Mouse (Mus musculus) lung, postnatal 0 days (tissue): ENCODE measurements around the gene Ryk.

ENCODE experiments used
- CTCF ChIP-seq: IDR thresholded peaks from 2 replicates; pipeline ENCODE4 v1.5.1; 2016; ENCODE audit warnings: antibody characterized with exemption, mild to moderate bottlenecking
- EP300 ChIP-seq: IDR thresholded peaks from 2 replicates; pipeline ENCODE4 v1.6.1; 2016; ENCODE audit warnings: antibody characterized with exemption, mild to moderate bottlenecking, control low read depth

DNA sequence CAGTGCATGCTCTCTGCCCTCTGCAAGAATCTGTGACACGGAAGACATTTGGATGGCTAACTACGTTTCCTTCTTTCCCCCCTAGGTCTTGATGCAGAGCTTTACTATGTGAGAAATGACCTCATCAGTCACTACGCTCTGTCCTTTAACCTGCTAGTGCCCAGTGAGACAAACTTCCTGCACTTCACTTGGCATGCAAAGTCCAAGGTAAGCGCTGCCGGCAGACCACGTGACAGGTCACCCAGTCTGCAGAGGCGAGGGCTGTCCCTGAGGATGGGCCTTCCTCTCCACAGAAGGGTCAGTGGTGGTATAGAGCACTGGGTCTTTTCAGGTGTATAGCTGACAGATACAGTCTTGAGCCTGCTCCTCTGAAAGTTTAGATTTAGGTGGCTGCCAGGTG, 27.1 kb downstream of the Ryk start:
- TF ChIP-seq CTCF = no peak
- TF ChIP-seq EP300 = no peak
